Mouse (Mus musculus) spleen, adult 12 weeks (tissue): ENCODE measurements around the gene Serp2.

Source experiments
- DNase-seq: peaks from one replicate; pipeline ENCODE4 v3.0.0; 2022; ENCODE audit warnings: low spot score

The Serp2 gene

GRCm38 (mm10) chr14:76497187-76497586 is 59.5 kb downstream of the Serp2 start:
- DNase-seq, result no peak

DNA sequence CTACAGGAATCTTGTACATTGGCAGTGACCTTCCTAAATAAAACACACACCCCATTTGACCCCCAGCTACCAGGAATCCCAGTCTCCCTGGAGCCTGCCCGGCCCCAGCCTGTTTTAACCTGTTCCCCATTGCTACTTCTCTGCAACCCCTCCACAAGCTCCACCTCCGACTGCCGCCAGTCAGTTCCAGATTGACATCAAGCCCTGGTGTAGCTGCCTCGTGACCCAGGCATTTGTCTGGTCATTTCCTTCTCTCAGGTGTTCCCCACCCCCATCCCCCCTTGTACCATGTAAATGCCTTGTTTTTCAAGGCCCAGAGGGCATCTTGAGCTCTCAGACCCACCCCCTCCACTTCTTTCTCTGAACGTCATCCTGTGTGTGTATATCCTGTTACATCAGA is 61.7 kb downstream of the Serp2 start:
- no peak for DNase-seq

- no peak for DNase-seq
Observed at GRCm38 (mm10) chr14:76489128-76489527, 67.6 kb downstream of the Serp2 start.

DNA sequence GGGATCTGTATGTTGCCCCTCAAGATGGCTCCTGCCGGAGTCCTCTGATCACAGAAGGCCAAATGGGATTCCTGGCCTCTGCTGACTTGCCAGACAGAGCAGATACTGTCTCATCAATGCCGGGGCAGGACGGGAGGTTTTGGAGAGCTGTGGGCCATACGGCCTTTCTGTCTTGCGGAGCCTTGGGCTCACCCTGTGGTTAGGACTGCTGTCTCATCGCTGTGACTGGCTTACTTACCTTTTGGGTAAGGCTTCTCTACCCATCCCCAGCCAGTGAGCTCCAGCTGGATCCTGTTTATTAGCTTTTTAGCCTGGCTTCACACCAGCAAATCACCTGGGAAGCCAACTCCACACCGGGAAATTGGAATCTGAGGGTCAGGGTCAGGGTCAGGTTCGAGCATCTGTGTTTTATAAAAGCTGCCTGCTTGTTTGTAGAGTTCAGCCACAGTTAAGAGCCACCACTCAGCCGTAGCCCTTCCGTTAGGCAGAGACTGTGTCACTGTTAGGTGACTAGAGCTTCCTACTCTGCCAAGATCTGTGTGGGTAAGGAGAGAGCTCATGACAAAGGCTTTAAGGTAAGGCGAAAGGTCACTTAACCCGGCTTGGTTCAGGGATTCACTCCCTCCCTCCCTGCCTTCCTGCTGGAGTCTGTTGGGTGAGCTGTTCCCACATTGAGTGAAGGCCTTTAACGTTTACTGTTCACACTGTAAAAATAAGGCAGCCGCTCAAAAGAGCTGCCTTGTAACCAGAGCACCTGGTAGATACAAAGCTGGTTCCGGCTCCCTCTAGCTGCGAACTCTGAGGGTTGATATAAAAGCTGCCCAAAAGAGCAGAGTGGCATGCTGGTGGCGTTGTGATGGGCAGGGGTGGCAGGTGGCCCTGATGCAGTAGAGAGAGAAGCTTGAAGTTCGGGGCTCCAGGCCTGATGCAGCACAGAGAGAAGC is 68.3 kb downstream of the Serp2 start:
- DNase-seq, result no peak

- DNase-seq, result no peak
Observed at GRCm38 (mm10) chr14:76487609-76488008, 69.1 kb downstream of the Serp2 start.

DNA sequence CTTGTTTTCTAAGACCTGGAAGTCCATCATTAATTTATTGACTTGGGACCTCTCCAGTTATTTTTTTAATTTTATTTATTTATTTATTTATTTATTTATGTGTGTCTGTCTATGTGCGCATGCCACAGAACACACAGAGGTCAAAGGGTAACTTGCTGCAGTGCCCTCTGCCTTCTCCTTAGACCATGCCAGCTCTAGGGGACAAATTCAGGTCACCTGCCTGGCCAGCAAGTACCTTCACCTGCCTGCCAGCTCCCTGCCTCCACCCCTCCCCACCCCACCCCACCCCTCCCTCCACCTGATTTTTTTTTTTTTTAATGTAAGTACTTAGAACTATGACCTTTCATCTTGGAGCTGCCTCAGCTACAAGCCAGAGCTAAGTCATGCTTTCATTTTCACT is 73.0 kb downstream of the Serp2 start:
- no peak for DNase-seq
